Mouse (Mus musculus) telencephalon, adult 2 months (tissue): ENCODE results near the gene Serpini1.

Source experiments
- DNase-seq: peaks from one replicate; pipeline ENCODE4 v3.0.0-alpha.2; 2011; ENCODE audit warnings: low read depth, low spot score

Serpini1 gene

GRCm38 (mm10) chr3:75557292-75557691, at the start of gene Serpini1:
TSS of gene Serpini1 (plus strand) at chr3:75557547.
- peak; percentile 94 for DNase-seq

GRCm38 (mm10) chr3:75517631-75518250, 39.6 kb upstream of the Serpini1 start:
- DNase-seq, result no peak

GRCm38 (mm10) chr3:75521314-75521713, 36.0 kb upstream of the Serpini1 start:
- DNase-seq, result no peak

GRCm38 (mm10) chr3:75522527-75522926, 34.8 kb upstream of the Serpini1 start:
- no peak for DNase-seq

- no peak for DNase-seq
Observed at GRCm38 (mm10) chr3:75531074-75531473, 26.3 kb upstream of the Serpini1 start.

- no peak for DNase-seq
Observed at GRCm38 (mm10) chr3:75534045-75534834, 23.1 kb upstream of the Serpini1 start.

- no peak for DNase-seq
Observed at GRCm38 (mm10) chr3:75541259-75541658, 16.1 kb upstream of the Serpini1 start.

- DNase-seq, result no peak
Observed at GRCm38 (mm10) chr3:75542852-75543251, 14.5 kb upstream of the Serpini1 start.

- no peak for DNase-seq
Observed at GRCm38 (mm10) chr3:75544287-75544686, 13.1 kb upstream of the Serpini1 start.

GRCm38 (mm10) chr3:75551248-75551647, 6.1 kb upstream of the Serpini1 start:
- DNase-seq, result no peak

GRCm38 (mm10) chr3:75556121-75556694, 1.1 kb upstream of the Serpini1 start:
- DNase-seq, result no peak

GRCm38 (mm10) chr3:75556695-75557291, 554 bp upstream of the Serpini1 start, which contains the start of gene Pdcd10:
TSS of gene Pdcd10 (minus strand) at chr3:75556856.
- DNase-seq, result peak; percentile 100

GRCm38 (mm10) chr3:75574074-75574473, 16.7 kb downstream of the Serpini1 start:
- no peak for DNase-seq

GRCm38 (mm10) chr3:75575582-75575981, 18.2 kb downstream of the Serpini1 start:
- DNase-seq, result no peak

- DNase-seq, result no peak
Observed at GRCm38 (mm10) chr3:75579352-75579751, 22.0 kb downstream of the Serpini1 start.

GRCm38 (mm10) chr3:75583293-75583692, 25.9 kb downstream of the Serpini1 start:
- no peak for DNase-seq

GRCm38 (mm10) chr3:75584898-75585297, 27.6 kb downstream of the Serpini1 start:
- peak; percentile 77 for DNase-seq

GRCm38 (mm10) chr3:75611019-75611418, 53.7 kb downstream of the Serpini1 start:
- no peak for DNase-seq

GRCm38 (mm10) chr3:75624627-75625026, 67.3 kb downstream of the Serpini1 start:
- DNase-seq, result peak; percentile 40

GRCm38 (mm10) chr3:75630988-75631615, 73.8 kb downstream of the Serpini1 start:
- peak; percentile 29 for DNase-seq

- no peak for DNase-seq
Observed at GRCm38 (mm10) chr3:75633221-75633620, 75.9 kb downstream of the Serpini1 start.

GRCm38 (mm10) chr3:75633635-75634034, 76.3 kb downstream of the Serpini1 start:
- DNase-seq, result no peak
